Mouse (Mus musculus): Measurements from ENCODE around the gene Celsr1. TPM values are rescaled to one million over a fixed set of nuclear protein-coding genes. Genes with fewer than 3 reads are reported as not detected.
"Not testable (repeated sequence)": the region's sequence is repeated elsewhere in the genome, so short reads cannot be mapped to it uniquely, and the experiment has no call there.

Gene Celsr1
- total RNA-seq, 2 experiments from 2014 or later, result 6.4 to 7.2 TPM

DNA sequence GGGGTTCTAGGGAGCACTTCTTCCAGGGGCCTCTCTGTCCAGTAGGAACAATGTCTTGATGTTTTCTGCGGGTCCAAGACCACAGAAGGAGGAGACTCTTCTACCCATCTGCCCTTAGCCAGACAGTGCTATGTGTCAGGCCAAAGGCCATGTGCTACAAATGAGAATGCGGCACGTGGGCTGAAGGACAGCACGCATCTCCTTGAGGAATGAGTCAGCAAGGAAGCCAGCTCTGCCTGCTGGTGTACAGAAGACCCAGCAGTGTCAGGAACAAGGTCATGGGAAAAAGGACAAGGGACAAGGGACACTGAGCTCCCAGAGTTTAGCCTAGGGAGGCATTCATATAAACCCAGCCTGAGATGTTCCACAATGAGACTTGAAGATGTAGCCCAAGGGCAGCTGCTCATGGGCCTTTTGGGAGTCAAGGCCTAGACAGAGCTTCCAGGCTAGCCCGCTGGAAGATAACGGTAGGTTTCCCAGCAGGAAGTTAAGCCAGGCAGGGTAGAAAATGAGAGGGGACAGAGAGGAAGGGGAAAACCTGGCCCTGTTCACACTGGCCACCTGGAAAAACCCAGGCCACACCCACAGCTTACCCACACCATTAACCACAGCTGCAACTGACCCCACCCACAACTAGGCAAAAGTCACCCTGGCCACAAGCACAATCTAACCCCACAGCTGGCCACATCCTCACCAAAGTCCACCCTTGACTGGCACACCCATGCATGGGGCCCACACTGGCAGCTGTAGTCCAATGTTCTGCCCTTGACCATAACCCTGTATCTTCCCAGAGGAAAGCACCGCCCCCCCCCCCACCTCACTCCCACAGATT, 124.7 kb downstream of the Celsr1 start:
- no peak for DNase-seq
- intact Hi-C loops (cut with DNase I), result no loop called here

DNA sequence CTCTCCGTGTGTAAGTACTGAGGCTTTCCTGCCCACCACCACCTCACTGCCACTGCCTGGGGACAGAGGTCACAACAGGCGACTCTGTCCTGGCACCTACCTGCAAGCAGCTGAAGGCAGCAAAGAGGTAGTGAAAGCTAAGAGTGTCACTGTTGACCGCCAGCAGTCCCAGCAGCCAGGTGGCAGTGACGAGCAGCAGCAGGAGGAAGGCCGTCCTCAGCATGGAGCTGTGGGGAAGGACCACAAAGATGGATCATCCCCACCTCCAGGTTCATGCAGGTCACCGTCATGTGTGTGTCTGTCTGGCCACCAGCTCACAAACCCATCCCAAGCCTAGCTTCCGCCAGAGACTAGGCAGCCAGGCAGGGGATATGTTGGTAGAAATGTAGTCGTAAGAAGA, 129.8 kb downstream of the Celsr1 start:
- intact Hi-C loops (cut with DNase I), result no loop called here
- DNase-seq, result no peak

DNA sequence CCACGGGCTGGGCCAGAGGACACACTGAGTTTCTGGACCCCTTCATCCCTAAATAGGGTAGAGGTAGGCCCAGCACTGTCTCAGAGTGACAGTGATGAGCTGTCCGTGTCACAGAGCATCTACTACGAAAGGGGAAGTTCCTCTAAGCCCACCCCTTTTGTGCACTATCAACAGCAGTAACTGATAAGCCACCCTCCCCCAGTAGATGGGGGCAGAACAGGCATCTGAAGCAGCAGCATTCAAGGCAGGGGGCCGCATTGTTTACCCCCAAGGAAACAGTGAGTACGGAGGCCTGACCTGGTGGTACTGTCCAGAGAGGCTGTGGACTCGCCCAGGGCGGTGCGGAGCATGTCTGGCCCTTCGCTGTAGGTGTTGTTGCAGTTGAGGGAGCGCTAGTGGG, 131.1 kb downstream of the Celsr1 start:
- no peak for DNase-seq
- intact Hi-C loops (cut with DNase I), result no loop called here

DNA sequence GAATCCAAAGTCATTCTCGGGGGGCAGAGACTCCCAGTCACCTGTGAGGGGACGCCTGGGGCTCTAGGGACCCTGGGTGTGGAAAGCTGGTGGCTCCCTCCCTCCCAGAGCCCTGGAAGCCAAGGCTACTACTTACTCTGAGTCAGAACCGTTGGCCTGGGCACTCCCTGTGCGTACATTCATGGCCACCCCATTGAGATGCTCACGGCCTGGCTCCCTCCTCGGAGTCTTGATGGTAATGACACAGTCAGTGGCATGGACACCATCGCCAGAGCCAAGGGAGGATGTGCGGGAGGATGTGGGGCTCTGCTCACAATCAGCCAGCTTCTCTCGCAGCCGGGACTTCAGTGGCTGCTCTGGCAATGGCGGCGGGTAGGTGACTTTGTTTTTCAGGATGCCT, 132.8 kb downstream of the Celsr1 start:
- no peak for DNase-seq
- intact Hi-C loops (cut with DNase I), result no loop called here

DNA sequence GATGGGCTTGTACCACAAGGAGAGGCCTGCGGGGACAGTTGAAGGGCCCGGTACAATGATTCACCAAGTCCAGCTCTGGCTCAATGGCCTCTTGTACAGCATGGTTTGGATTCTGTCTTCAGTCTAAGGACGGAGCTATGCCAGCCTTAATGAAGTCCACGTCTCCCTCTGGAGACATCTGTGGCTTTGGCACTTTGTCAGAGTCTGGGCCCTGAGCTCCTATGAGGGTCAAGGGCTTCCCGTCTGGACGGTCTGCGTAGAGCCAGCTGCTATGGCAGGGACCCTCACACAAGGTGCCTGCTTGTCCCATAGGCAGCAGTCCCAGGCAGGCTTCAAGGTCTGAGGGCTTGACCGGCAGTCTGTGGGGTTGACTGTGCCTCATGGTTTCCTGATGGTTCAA, 133.3 kb downstream of the Celsr1 start:
- intact Hi-C loops (cut with DNase I), result no loop called here
- no peak for DNase-seq

- intact Hi-C loops (cut with DNase I), result loop anchor here (10.0 kb wide), 1 partner anchor 335 kb away; no protein-coding TSS in a partner anchor
- DNase-seq, result no peak
Observed at GRCm38 (mm10) chr15:85899396-85899795, 134.2 kb downstream of the Celsr1 start.

GRCm38 (mm10) chr15:85897113-85897512, 136.5 kb downstream of the Celsr1 start:
- DNase-seq, result no peak
- intact Hi-C loops (cut with DNase I), result loop anchor here (2.0 to 10.0 kb wide), 2 partner anchors 238 to 338 kb away; no protein-coding TSS in a partner anchor

DNA sequence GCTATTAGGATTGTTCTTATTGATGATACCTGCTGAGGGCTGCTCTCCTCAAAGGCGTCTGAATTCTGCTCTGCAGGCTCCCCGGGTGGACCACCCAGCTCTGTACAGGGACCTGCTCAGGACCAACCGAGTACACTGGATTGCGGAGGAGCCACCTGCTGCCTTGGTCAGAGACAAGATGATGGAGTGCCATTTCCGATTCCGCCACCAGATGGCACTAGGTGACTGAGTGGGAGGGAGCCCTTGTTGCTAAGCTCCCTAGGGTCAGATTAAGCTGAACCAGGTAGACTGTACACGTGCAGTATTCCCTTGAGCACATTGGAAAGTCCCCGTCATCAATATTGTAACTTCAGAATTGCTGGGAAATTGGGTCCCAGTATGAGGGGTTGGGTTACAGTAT, 137.3 kb downstream of the Celsr1 start:
- intact Hi-C loops (cut with DNase I), result loop anchor here (1.0 to 10.0 kb wide), 3 partner anchors 143 to 339 kb away; no protein-coding TSS in a partner anchor
- peak; percentile 69 to 88 for DNase-seq

- intact Hi-C loops (cut with DNase I), result loop anchor here (10.0 kb wide), 1 partner anchor 341 kb away; no protein-coding TSS in a partner anchor
- no peak for DNase-seq
Observed at GRCm38 (mm10) chr15:85893871-85894270, 139.7 kb downstream of the Celsr1 start.

DNA sequence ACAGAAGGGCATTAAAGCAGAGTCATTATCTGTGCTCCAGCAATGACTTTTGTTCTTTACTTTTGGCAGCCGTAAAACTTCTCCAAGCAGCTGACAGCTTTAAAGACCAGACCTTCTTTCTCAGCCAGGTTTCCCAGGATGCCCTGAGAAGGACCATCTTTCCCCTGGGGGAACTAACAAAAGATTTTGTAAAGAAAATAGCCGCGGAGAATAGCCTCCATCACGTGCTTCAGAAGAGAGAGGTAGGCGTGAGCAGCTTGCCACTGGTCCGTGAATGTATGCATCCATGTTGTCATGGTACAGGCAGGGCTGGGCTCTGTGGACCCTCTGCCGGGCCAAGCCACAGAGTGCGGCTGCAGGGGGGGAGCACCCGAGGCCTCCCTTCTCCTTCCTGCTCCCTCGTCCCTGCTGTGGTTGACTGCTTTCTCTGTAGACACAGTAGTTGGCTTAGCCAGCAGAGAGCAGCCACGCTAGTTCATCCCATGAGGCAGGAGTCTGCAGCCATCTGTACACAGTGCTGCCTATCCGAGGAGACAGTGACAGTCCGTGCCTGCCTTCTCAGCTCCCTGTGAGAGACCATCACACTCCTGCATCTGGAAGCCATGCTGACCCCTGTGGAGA, 141.0 kb downstream of the Celsr1 start:
- intact Hi-C loops (cut with DNase I), result loop anchor here (10.0 kb wide), 1 partner anchor 342 kb away; no protein-coding TSS in a partner anchor

GRCm38 (mm10) chr15:85891971-85892370, 141.6 kb downstream of the Celsr1 start:
- no peak for DNase-seq
- intact Hi-C loops (cut with DNase I), result loop anchor here (10.0 kb wide), 1 partner anchor 343 kb away; no protein-coding TSS in a partner anchor

More for the DNA sequence above, 141.0 kb downstream of the Celsr1 start:
- no peak for DNase-seq

GRCm38 (mm10) chr15:85889235-85889634, 144.3 kb downstream of the Celsr1 start:
- intact Hi-C loops (cut with DNase I), result no loop called here
- no peak for DNase-seq

DNA sequence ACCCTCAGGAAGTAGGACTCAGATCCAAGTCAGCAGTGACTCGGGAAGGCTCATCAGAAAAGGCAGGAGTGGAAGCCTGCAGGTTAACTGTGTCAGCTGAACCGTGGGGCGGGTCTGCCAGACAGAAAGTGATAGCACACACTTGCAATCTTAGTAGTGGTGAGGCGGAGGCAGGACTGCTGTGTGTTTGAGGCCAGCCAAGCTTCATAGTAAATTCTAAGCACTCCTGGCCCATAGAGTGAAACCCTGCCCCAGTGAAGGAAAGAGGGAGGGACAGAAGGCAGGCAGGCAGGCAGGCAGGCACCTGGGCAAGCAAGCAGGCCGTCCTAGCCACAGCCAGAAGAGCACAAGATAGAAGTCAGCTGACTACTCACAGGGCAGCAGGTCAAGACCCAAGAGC, 148.0 kb downstream of the Celsr1 start:
- DNase-seq, result no peak
- intact Hi-C loops (cut with DNase I), result no loop called here

DNA sequence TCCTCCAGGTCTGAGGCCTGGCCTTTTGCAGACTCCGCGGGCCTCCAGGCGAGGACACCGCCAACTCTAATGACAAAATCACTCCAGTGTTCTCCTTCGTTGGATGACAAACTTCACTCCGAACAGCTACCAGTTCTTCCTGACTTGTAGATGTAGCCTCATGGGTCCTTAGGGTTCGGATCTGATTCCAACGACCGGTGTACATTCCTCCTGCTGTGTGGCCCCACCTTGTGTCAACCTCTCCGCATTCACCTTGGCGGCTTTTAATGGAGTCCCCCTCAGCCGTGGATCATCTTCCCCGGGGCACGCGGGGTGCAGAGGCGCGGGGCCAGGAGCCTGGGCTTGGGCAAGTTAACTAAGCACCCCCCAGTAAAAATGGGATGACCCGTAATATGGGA, 154.1 kb downstream of the Celsr1 start:
- DNase-seq, result no peak

DNA sequence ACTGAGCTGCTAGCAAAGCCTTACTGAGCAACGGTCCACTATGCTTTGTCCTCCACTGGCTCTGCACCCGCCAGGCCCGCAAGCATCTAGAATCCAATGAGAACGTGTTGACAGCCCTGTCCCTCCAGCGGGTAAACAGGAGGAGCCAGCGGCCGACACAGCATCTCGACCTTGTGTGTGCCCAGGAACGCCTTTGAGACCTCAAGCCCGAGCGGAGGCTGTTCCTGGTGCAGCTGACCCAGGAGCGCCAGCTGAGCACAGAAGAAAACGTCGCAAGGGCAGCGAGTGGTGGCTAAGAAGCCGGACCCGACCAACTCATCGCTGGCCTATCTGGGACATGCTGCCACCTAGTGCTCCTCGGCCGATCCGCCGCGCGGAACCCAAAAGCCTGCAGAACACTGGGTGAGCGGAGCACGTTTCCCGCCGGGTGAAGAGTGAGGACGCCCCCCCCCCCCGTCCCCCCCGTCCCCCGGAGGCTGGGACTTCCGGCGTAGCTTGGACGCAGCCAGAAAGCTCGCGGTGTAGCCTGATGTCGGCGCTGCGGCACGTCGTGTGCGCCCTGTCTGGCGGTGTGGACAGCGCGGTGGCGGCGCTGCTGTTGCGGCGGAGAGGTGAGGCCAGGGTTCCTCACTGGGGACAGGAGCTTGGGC, 154.6 kb downstream of the Celsr1 start, which contains the start of gene Trmu:
Trmu (plus strand) TSS at position 465 of the 650 bp plus-strand sequence.
- intact Hi-C loops (cut with DNase I), result no loop called here
- DNase-seq, result peak; percentile 84 to 90

More for the DNA sequence above, 154.1 kb downstream of the Celsr1 start:
- intact Hi-C loops (cut with DNase I), result no loop called here

- DNase-seq, result no peak
- intact Hi-C loops (cut with DNase I), result no loop called here
Observed at GRCm38 (mm10) chr15:85877336-85877735, 156.2 kb downstream of the Celsr1 start.

DNA sequence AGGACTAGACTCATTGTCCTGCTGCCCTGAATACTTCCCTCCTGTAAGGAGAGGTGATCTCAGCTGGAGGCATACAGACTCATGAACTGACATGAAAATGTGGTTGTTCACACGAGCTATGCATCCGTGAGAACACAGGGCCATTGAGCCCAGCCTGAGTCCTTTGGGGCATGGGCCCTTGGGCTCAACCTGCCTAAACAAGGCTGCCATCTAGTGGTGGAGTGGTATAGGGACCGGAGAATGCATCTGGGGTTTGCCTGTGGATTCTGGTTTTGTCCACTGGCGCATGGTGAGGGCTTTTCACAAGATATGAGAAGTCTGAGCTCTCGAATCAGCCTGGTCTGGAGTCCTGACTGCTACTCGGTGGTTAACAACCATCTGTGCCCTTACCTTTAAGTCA, 165.9 kb downstream of the Celsr1 start:
- DNase-seq, result peak; percentile 68
- intact Hi-C loops (cut with DNase I), result loop anchor here (1.0 to 5.0 kb wide), 2 partner anchors 151 to 270 kb away; no protein-coding TSS in a partner anchor

DNA sequence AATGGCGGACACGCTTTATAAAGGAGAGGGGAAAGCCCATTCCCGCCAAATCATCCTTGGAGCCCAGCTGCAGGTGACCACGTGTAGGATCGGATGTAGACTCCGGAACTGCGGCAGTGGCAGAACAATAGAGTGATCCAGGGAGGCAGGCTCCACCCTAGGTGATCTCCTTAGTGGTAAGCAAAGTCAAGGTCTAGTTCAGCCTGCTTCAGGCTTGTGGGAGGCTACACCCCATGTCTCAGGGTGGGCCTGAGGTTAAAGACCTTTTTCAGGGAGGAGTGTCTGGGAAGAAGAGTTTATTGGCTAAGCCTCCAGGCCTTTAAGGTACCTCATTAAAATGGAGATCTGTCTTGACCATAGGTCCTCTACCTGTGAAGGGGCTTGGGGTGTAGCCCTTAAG, 167.7 kb downstream of the Celsr1 start:
- intact Hi-C loops (cut with DNase I), result loop anchor here (5.0 kb wide), 1 partner anchor 269 kb away; no protein-coding TSS in a partner anchor
- DNase-seq, result not testable (repeated sequence)

- DNase-seq, result peak; percentile 91 to 93
- intact Hi-C loops (cut with DNase I), result loop anchor here (2.0 kb wide), 1 partner anchor 49 kb away; the partner anchor contains the start of gene Cdpf1
Observed at GRCm38 (mm10) chr15:85859490-85860031, 174.0 kb downstream of the Celsr1 start, which contains the start of gene Gtse1. Gtse1 (plus strand) TSS chr15:85859745.

DNA sequence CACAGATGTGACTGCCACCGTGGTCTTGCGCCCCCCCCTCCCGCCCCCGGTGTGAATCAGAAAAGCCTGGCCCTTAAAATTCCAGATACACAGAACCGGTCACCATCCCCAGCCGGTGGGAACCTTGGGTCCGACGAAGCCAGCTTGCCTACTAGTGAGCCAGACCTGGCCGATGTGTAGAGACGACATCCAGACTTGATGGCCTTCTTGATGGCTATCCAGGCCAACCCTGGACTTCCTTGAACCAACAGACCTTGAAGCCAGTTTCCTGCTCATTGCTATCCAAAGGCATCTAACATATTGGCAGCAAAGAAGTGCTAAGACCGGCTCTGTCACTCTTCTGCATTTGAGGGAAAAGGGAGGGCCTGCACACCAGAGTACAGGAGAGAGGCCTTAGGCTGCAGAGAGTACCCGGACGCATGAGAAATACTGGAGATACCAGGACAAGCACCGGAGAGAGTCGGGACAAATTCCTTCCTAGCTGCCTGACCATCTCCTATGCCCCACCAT, 174.5 kb downstream of the Celsr1 start:
- DNase-seq, result no peak
- intact Hi-C loops (cut with DNase I), result loop anchor here (2.0 kb wide), 1 partner anchor 48 kb away; the partner anchor contains the start of gene Cdpf1

All from heart, postnatal 36 days (tissue).